Mouse (Mus musculus) gastrocnemius, postnatal 10 days (tissue): Measurements from ENCODE around the gene Dlx5. TPM values are rescaled to one million over a fixed set of nuclear protein-coding genes. Genes with fewer than 3 reads are reported as not detected.

Source experiments
- DNase-seq: peaks from one replicate; pipeline ENCODE4 v3.0.0; 2021; ENCODE audit warnings: mixed read lengths
- total RNA-seq, 2 experiments: library from RNA; stranded (reverse); gene quantifications; 2 replicates each; pipeline ENCODE4 v1.2.3; 2021

Gene Dlx5
- total RNA-seq, 2 experiments from 2014 or later, result 1.9 TPM; not detected in 1

DNA sequence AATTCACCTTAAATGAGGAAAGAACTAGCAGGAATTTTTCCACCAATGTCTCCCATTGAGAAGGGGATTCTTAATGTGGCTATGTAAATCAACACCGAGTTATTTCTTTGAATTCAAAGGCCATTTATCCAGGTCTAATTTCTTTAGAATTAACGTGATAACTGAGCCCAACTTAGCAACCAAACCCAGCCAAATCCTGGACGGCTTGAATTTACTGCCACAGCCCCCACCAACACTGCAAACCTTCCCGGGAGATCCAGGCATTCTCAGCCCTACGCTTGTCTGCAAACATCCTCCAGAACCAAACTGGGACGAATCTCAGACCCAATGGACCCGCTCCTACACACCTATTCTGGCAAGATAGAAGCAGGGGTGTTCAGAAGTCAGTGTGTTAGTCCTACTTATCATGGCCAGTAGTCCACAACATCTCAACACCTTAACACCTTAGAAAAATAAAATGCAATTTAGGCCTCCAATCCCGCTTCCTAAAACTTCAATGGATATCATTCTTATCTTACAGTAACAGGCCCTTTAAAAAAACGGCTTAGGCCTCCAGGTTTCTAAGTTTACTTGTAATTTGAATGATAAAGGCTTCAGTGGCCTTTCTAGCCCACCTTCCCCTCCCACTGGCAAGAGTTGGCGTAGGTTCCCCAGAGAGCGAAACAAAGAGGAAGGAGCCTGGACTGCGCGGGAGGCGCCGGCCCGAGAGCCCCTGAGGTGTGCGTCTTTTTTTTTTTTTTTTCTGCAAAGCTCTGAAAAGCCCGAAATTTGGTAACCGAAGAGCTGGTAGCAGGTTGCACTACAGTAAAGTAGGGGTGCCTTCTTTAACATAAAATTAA, 22.6 kb downstream of the Dlx5 start:
- no peak for DNase-seq

DNA sequence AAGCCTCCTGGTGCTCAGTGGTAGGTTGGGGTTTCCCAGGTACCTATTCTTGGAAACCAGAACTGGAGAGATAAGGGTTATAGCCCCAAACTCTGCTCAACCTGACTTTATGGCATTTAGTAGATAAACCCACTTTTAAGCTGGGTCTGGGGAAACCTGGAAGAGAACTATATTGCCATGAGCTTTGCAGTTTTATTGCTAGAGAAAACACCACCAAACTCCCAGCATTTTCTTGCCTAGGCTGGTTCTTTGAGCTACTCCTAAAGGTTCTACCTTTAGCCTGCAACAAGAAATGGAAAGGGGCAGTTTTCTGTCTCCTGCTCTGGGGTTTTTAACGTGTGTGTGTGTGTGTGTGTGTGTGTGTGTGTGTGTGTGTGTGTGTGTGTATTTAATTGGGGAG, 23.3 kb downstream of the Dlx5 start:
- DNase-seq, result no peak

- no peak for DNase-seq
Observed at GRCm38 (mm10) chr6:6857766-6858165, 24.1 kb downstream of the Dlx5 start.

DNA sequence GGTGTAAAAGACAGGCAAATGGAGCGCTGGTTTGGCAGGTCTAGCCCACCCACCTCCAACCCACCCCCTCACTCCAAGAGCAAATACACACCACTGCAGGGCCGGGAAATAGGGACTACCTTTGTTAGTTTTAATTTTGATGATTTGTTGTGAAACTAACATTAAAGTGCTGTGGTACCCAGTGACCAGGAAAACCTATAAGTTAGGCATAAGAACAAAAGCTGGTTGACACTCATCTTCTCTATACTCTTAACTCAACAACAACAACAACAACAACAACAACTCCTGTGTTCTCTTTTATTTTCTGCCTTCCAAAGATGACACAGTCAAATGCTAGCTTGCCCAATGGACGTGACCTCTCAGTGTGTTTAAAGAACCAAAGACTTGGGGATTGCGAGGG, 25.0 kb downstream of the Dlx5 start:
- DNase-seq, result no peak

DNA sequence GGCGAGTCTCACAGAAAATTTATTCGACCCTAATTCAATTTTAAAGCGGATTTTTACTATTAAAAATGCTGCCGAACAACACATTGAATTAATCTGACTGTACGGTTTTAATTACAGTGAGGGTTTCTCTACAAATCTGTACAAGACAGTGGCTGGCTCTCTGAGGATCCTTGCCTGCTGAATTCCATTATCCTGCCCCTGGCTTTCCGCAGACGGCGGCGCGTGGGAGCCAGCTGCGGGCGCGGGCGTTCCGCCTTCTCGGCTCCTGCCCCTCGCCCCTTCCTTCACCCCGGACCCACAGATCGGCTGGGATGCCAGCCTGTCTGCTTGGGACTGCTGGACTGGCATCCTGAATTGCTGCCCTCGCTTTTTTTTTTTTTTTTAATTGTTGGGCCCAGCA, 25.6 kb downstream of the Dlx5 start:
- no peak for DNase-seq

- no peak for DNase-seq
Observed at GRCm38 (mm10) chr6:6855746-6856185, 26.1 kb downstream of the Dlx5 start.

- DNase-seq, result no peak
Observed at GRCm38 (mm10) chr6:6854902-6855745, 26.8 kb downstream of the Dlx5 start.

DNA sequence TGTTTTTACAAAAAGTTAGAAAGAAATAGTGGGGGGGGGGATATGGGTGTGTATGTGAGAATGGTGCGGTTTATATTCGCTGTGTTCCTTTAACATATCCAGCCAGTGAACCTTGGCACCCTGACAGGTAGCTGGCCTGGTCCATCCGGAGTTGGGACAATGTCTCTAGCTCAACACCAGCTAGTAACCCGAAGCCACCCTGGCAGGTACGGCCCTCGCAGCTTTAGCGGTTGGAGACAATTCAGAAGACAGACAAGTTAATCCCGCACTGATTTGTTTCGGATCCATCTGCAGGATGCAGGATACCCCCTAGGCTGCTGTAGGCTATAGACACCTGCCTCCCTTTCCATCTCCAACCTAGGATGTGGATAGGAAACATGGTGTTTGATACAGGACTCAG, 27.7 kb downstream of the Dlx5 start:
- DNase-seq, result no peak

DNA sequence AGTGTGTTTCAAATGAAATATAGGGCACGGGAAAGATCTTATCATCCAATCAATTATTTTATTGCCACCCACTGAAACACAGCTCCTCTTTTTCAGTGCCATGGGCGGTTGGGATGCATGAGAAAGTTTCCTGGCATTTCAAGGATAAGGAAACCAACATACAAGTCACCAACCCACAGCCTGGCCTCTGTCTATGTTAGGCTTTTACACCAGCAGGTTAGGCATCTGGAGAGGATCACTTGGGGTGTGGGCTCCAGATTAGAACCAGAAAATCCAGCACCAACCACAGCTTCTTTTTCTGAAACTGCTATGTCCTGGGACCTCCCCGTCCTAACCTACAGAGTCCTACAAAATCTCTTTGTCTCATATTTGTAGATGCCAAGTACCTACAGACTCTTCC, 28.9 kb downstream of the Dlx5 start:
- DNase-seq, result no peak

- no peak for DNase-seq
Observed at GRCm38 (mm10) chr6:6851166-6851565, 30.7 kb downstream of the Dlx5 start.

GRCm38 (mm10) chr6:6850324-6851060, 31.4 kb downstream of the Dlx5 start:
- DNase-seq, result no peak

DNA sequence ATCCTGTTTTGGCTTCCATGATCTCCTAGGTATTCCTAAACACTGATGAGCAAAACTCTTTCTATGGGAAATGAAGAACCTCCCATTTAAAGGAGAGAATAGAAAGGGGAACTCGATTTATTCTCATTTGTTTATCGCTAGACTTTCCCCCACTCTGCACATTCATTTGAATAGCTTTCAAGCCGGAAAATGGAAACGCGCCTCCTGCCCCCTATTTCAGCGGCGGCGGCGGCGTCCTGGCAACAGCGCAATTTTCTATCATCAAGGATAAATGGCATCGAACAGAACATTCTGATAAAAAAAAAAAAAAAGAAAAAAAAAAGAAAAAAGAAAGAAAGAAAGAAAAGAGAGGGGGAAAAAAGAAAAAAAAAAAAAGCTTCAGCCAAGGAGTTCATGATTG, 32.1 kb downstream of the Dlx5 start:
- DNase-seq, result no peak

DNA sequence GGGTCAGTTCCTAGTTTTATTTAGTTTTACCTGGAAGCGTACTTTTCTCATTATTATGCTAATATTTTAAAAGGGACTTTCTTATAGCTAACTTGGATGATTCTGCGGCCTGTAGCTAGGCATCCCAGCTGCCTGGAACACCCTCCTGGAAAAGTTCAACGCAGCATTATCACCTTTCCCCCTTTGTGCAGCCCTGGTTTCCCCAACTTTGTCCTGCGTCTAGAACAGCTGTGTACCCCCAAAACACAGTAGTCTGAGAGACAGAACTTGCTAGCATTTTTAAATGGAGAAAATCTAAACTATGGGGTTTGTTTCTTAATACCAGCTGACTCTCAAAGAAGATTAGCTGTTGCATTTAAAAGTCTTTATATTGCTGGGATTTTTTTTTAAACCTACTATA, 33.3 kb downstream of the Dlx5 start:
- DNase-seq, result no peak

- DNase-seq, result no peak
Observed at GRCm38 (mm10) chr6:6833301-6833700, 48.6 kb downstream of the Dlx5 start.

DNA sequence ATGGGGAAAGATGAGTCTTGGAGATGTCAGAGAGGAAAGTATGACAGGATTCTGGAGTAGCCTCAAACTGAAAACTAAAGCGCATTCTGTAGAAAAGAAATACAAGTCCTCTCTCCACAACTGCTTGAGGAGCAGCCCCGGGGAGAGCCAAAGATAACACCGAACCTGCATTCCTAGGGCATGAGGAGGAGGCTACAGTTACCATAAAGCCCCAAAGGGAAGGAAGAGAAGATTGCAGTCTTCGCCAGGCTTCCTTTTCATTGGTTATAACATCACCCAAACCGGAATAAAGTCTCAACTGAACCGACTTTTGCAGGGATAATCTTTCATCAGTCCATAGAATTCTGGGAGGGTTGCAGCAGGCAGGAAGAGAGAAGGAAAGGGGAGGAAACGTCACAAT, 51.4 kb downstream of the Dlx5 start:
- DNase-seq, result no peak

Other genes with a start within 250 kb of the Dlx5 start
- gene Dlx6, start 18.8 kb downstream of the Dlx5 start, total RNA-seq, result 1 to 10 TPM in 1 of 2 experiments, not detected in 1; 1.3 TPM
- 1 to 10 TPM; 3.7 TPM for gene Sdhaf3, start 73.9 kb upstream of the Dlx5 start, total RNA-seq